Mouse (Mus musculus): ENCODE measurements around the gene Itm2c. TPM values are rescaled to one million over a fixed set of nuclear protein-coding genes. Genes with fewer than 3 reads are reported as not detected.

Gene Itm2c
- 66.3 TPM for polyA plus RNA-seq (2014; fragmentation: Illumina TruSeq; extraction: RNeasy Lipid Tissue Mini Kit (QIAGEN cat#74804); ENCODE audit: low read depth, low replicate concordance)

GRCm38 (mm10) chr1:85894231-85894747, at the start of gene Itm2c:
Itm2c (plus strand) TSS chr1:85894281.

GRCm38 (mm10) chr1:85928057-85928687, 34.1 kb downstream of the Itm2c start, which contains the start of gene 4933407L21Rik:
4933407L21Rik (plus strand) TSS chr1:85928483.

Other genes starting within 250 kb of the Itm2c start
- gene Sp100, start 244.3 kb upstream of the Itm2c start, polyA plus RNA-seq (2014; fragmentation: Illumina TruSeq; extraction: RNeasy Lipid Tissue Mini Kit (QIAGEN cat#74804); ENCODE audit: low read depth, low replicate concordance): 36.7 TPM
- gene A630001G21Rik, start 115.6 kb upstream of the Itm2c start, polyA plus RNA-seq (2014; fragmentation: Illumina TruSeq; extraction: RNeasy Lipid Tissue Mini Kit (QIAGEN cat#74804); ENCODE audit: low read depth, low replicate concordance): 1.7 TPM
- gene Cab39, start 100.8 kb upstream of the Itm2c start, polyA plus RNA-seq (2014; fragmentation: Illumina TruSeq; extraction: RNeasy Lipid Tissue Mini Kit (QIAGEN cat#74804); ENCODE audit: low read depth, low replicate concordance): 87.7 TPM
- gene 4933407L21Rik, start 34.2 kb downstream of the Itm2c start, polyA plus RNA-seq (2014; fragmentation: Illumina TruSeq; extraction: RNeasy Lipid Tissue Mini Kit (QIAGEN cat#74804); ENCODE audit: low read depth, low replicate concordance): not detected
- not detected for gene Gpr55, start 66.7 kb downstream of the Itm2c start, polyA plus RNA-seq (2014; fragmentation: Illumina TruSeq; extraction: RNeasy Lipid Tissue Mini Kit (QIAGEN cat#74804); ENCODE audit: low read depth, low replicate concordance)
- gene Spata3, start 122.5 kb downstream of the Itm2c start, polyA plus RNA-seq (2014; fragmentation: Illumina TruSeq; extraction: RNeasy Lipid Tissue Mini Kit (QIAGEN cat#74804); ENCODE audit: low read depth, low replicate concordance): not detected
- not detected for gene 2810459M11Rik, start 151.6 kb downstream of the Itm2c start, polyA plus RNA-seq (2014; fragmentation: Illumina TruSeq; extraction: RNeasy Lipid Tissue Mini Kit (QIAGEN cat#74804); ENCODE audit: low read depth, low replicate concordance)
- gene Psmd1, start 170.1 kb downstream of the Itm2c start, polyA plus RNA-seq (2014; fragmentation: Illumina TruSeq; extraction: RNeasy Lipid Tissue Mini Kit (QIAGEN cat#74804); ENCODE audit: low read depth, low replicate concordance): 110 TPM
- not detected for gene Htr2b, start 217.7 kb downstream of the Itm2c start, polyA plus RNA-seq (2014; fragmentation: Illumina TruSeq; extraction: RNeasy Lipid Tissue Mini Kit (QIAGEN cat#74804); ENCODE audit: low read depth, low replicate concordance)
- gene Gm21972, start 239.4 kb downstream of the Itm2c start, polyA plus RNA-seq (2014; fragmentation: Illumina TruSeq; extraction: RNeasy Lipid Tissue Mini Kit (QIAGEN cat#74804); ENCODE audit: low read depth, low replicate concordance): not detected